Comparison of ENCODE assay signal across 10 mouse cellular contexts in the genomic region with DNA sequence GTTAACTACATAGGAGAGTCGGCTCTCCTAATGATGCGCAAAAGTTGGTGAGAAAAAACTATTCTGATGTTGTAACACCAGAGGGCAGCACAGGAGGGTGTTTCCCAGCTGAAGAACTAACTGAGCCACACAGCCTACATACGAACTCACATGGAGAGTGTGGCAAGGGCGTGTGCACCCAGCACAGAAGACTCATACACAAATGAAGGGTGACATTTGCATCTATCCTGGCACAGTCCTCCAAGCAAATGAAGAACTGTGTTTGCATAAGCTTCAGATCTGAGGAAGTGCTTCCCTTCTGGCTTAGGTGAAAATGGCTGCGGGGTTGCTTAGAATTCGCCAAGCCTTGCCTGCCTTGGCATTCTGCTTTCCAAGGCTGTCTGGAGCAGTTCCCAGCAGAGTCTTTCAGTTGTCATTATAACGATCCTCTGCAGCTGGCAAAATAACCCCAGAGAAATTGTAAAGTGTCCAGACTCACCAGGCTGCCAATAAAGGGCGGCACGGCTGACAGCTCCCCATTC. TPM values are rescaled to one million over a fixed set of nuclear protein-coding genes. Genes with fewer than 3 reads are reported as not detected.
A peak's percentile ranks its signal among the peaks of the same experiment; 100 is the strongest.
DNase-seq lines count a peak whose midpoint lies in the region; ATAC-seq and TF ChIP-seq lines count a peak whose summit lies in the region.
"Had no signal": no experiment of that assay in that cellular context is flagged by ENCODE, and none has a peak within 500 bp of the region (broad histone marks: within the 10 kb centered on the region; RNA-seq: fewer than 3 reads in every experiment).

No protein-coding gene starts in this region.

- no peak for ATAC-seq in liver, embryonic 12.5 days
- ATAC-seq in limb, embryonic 11.5 days (ENCODE audit: insufficient number of reproducible peaks, low FRiP score, low TSS enrichment, low read depth): no peak

- no peak for TF ChIP-seq POLR2A in bone marrow macrophage, adult 2 months (IDR thresholded peaks at IDR 0.05; ENCODE audit: borderline replicate concordance, low read depth, low read length)

- WGBS in liver, embryonic 12.5 days (ENCODE audit: insufficient replicate concordance): 42% methylated on average over 9 of the region's 9 CpGs
- 56% methylated on average over 9 of the region's 9 CpGs for WGBS in forebrain, embryonic 10.5 days
- 41% methylated on average over 9 of the region's 9 CpGs for WGBS in limb, embryonic 11.5 days

- H3K4me2 ChIP-seq in liver, embryonic 12.5 days: no peak overlapping the region
- no peak overlapping the region for H3K4me2 ChIP-seq in limb, embryonic 11.5 days (ENCODE audit: low read depth, severe bottlenecking)
- H3K4me2 ChIP-seq: embryonic facial prominence, embryonic 13.5 days; stomach, embryonic 15.5 days had no signal

- peak; percentile 30 for TF ChIP-seq CTCF in bone marrow macrophage, adult 2 months (IDR thresholded peaks at IDR 0.05; ENCODE audit: low read depth, low read length)

- H3K27me3 ChIP-seq in liver, embryonic 12.5 days (replicated peaks): peaks cover 9% of the 10 kb centered on the region
- no peaks in the 10 kb centered on the region for H3K27me3 ChIP-seq in forebrain, embryonic 10.5 days (ENCODE audit: poor library complexity, severe bottlenecking)
- H3K27me3 ChIP-seq in limb, embryonic 11.5 days (ENCODE audit: control insufficient read depth, insufficient read depth, low read length): no peaks in the 10 kb centered on the region
- H3K27me3 ChIP-seq: stomach, embryonic 15.5 days had no signal

- no peaks in the 10 kb centered on the region for H3K36me3 ChIP-seq in liver, embryonic 12.5 days
- no peaks in the 10 kb centered on the region for H3K36me3 ChIP-seq in forebrain, embryonic 10.5 days (replicated peaks)
- H3K36me3 ChIP-seq in limb, embryonic 11.5 days (ENCODE audit: control insufficient read depth, insufficient read depth, low read length): no peaks in the 10 kb centered on the region
- H3K36me3 ChIP-seq: embryonic facial prominence, embryonic 13.5 days; stomach, embryonic 15.5 days had no signal

- no peaks in the 10 kb centered on the region for H3K9me3 ChIP-seq in liver, embryonic 12.5 days (replicated peaks)
- H3K9me3 ChIP-seq in forebrain, embryonic 10.5 days: no peaks in the 10 kb centered on the region
- no peaks in the 10 kb centered on the region for H3K9me3 ChIP-seq in limb, embryonic 11.5 days (ENCODE audit: control insufficient read depth, low read length)
- H3K9me3 ChIP-seq: embryonic facial prominence, embryonic 13.5 days; stomach, embryonic 15.5 days had no signal

- H3K9ac ChIP-seq in liver, embryonic 12.5 days: no peak overlapping the region
- no peak overlapping the region for H3K9ac ChIP-seq in limb, embryonic 11.5 days (ENCODE audit: low read length)
- H3K9ac ChIP-seq: embryonic facial prominence, embryonic 13.5 days; stomach, embryonic 15.5 days had no signal

- no peak overlapping the region for H3K4me3 ChIP-seq in liver, embryonic 12.5 days
- no peak overlapping the region for H3K4me3 ChIP-seq in bone marrow macrophage, adult 2 months (ENCODE audit: insufficient read depth, low read length)
- H3K4me3 ChIP-seq in forebrain, embryonic 10.5 days: no peak overlapping the region
- no peak overlapping the region for H3K4me3 ChIP-seq in limb, embryonic 11.5 days (ENCODE audit: low read depth, low read length)
- H3K4me3 ChIP-seq: embryonic facial prominence, embryonic 13.5 days; stomach, embryonic 15.5 days had no signal

- H3K4me1 ChIP-seq in liver, embryonic 12.5 days: no peaks in the 10 kb centered on the region
- no peaks in the 10 kb centered on the region for H3K4me1 ChIP-seq in bone marrow macrophage, adult 2 months (ENCODE audit: control insufficient read depth, insufficient read depth, low read length)
- peaks cover 7% of the 10 kb centered on the region for H3K4me1 ChIP-seq in forebrain, embryonic 10.5 days
- no peaks in the 10 kb centered on the region for H3K4me1 ChIP-seq in limb, embryonic 11.5 days (ENCODE audit: control insufficient read depth, insufficient read depth, low read length)
- H3K4me1 ChIP-seq: embryonic facial prominence, embryonic 13.5 days had no signal

- peak; percentile 23 for DNase-seq in liver
- DNase-seq in forebrain, embryonic 10.5 days (ENCODE audit: extremely low spot score, low spot score): peak; percentile 35
- peak; percentile 80 for DNase-seq in induced T-regulatory cell, adult 2 months (ENCODE audit: low read depth)
- peak; percentile 53 for DNase-seq in limb, embryonic 11.5 days (ENCODE audit: low spot score)
- peak; percentile 24 for DNase-seq in neural tube, embryonic 10.5 days (ENCODE audit: extremely low spot score, low spot score)
- peak; percentile 48 for DNase-seq in testis, postnatal 10 days (ENCODE audit: low spot score)

- H3K27ac ChIP-seq in liver, embryonic 12.5 days: no peak overlapping the region
- H3K27ac ChIP-seq in bone marrow macrophage, adult 2 months (ENCODE audit: insufficient read depth, low read depth, low read length): no peak overlapping the region
- H3K27ac ChIP-seq in forebrain, embryonic 10.5 days: no peak overlapping the region
- H3K27ac ChIP-seq in limb, embryonic 11.5 days (replicated peaks; ENCODE audit: low read depth, low read length): no peak overlapping the region
- H3K27ac ChIP-seq: embryonic facial prominence, embryonic 13.5 days; stomach, embryonic 15.5 days had no signal

RNA-seq across cellular contexts. Expression of a gene that starts 25.4 kb away (rescaled TPM):
- 15.6 and 16.0 TPM in 2 replicates for polyA plus RNA-seq in liver, embryonic 12.5 days (2016; fragmentation: Nextera tagmentation; extraction: Ambion mirVana)
- polyA plus RNA-seq in bone marrow macrophage, adult 2 months (2012; ENCODE audit: insufficient read depth, insufficient read length, missing spikeins): 16.0 and 27.9 TPM in 2 replicates
- 41.0 and 41.7 TPM in 2 replicates for polyA plus RNA-seq in forebrain, embryonic 10.5 days (2016; fragmentation: Nextera tagmentation; extraction: Ambion mirVana)
- 35.8 and 38.9 TPM in 2 replicates for polyA plus RNA-seq in limb, embryonic 11.5 days (2014; fragmentation: Nextera tagmentation; extraction: Ambion mirVana)

RNA-seq across cellular contexts. Expression of a gene that starts 48.8 kb away (rescaled TPM):
- 69.3 and 69.8 TPM in 2 replicates for polyA plus RNA-seq in liver, embryonic 12.5 days (2016; fragmentation: Nextera tagmentation; extraction: Ambion mirVana)
- 73.3 and 80.0 TPM in 2 replicates for polyA plus RNA-seq in bone marrow macrophage, adult 2 months (2012; ENCODE audit: insufficient read depth, insufficient read length, missing spikeins)
- 109 and 111 TPM in 2 replicates for polyA plus RNA-seq in forebrain, embryonic 10.5 days (2016; fragmentation: Nextera tagmentation; extraction: Ambion mirVana)
- 122 and 127 TPM in 2 replicates for polyA plus RNA-seq in limb, embryonic 11.5 days (2014; fragmentation: Nextera tagmentation; extraction: Ambion mirVana)

Comparison
In these comparisons a context has a peak if more than half of its experiments do, and no peak if none do; other contexts are left out.
1. DNase-seq: peak in every context shown above with its lines; median percentile 80 in induced T-regulatory cell, adult 2 months; 53 in limb, embryonic 11.5 days; 48 in testis, postnatal 10 days; 35 in forebrain, embryonic 10.5 days; 24 in neural tube, embryonic 10.5 days; 23 in liver.